Mouse (Mus musculus): ENCODE measurements around the gene Ryr3. TPM values are rescaled to one million over a fixed set of nuclear protein-coding genes. Genes with fewer than 3 reads are reported as not detected.

Gene Ryr3
- 5.8 and 6.2 TPM in 2 replicates for polyA plus RNA-seq (2015; fragmentation: Nextera tagmentation; extraction: Ambion mirVana)

DNA sequence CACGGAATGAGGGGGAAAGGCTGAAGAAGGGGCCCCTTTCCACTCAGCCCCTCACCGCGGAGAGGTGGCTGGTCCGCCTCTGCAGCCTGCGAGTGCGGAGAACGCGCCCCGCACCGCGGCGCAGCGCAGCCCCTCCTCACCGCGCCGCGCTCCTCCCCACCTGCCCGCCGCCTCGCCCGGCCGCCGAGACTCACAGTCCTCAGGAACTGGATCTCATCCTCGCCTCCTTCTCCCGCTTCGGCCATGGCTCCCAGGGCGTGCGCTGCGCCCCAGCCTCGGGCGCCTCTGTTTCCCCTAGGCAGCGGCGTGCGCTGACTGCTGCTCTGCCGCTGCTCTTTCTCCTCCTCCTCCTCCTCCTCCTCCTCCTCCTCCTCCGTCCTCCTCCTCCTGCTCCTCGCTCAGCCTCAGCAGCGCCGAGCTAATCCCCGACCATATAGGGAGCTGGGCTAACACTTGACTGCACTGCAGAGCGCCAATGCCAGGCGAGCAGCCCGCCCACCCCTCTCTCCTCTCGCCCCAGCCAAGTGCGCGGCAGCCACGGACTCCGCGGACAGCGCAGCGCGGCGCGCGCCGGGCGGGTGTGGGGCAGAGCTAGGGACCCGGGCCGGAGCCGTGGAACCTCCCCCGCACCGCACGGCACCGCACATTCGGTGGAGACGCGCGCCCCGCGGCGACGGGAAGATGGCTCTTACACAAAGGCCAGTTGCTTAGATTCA, at the start of gene Ryr3:
Ryr3 (minus strand) TSS at position 351 of the 716 bp plus-strand sequence.
- peak within 1 kb of the TSS; percentile 89 for H3K4me2 ChIP-seq (ENCODE audit: low read length)
- peaks cover 3% of the 10 kb centered on the region; the same call in 1 of the 2 replicates for H3K27me3 ChIP-seq (ENCODE audit: control insufficient read depth, insufficient read depth, low read depth, low read length)
- peak; percentile 98 for ATAC-seq
- H3K4me3 ChIP-seq (ENCODE audit: low read depth, low read length) = peak within 1 kb of the TSS; percentile 72
- H3K27ac ChIP-seq (ENCODE audit: low read length) = peak within 1 kb of the TSS; percentile 91
- no peaks in the 10 kb centered on the region for H3K36me3 ChIP-seq (ENCODE audit: control insufficient read depth, insufficient read depth, low read length)
- H3K4me1 ChIP-seq (ENCODE audit: control insufficient read depth, insufficient read depth, low read length) = peaks cover 4% of the 10 kb centered on the region; the same call in 1 of the 2 replicates
- H3K9ac ChIP-seq (ENCODE audit: low read depth, low read length) = peak within 1 kb of the TSS; percentile 77
- WGBS = 0% methylated on average over 48 of the region's 72 CpGs
- no peaks in the 10 kb centered on the region for H3K9me3 ChIP-seq (replicated peaks; ENCODE audit: control insufficient read depth, low read length, poor library complexity, severe bottlenecking)

DNA sequence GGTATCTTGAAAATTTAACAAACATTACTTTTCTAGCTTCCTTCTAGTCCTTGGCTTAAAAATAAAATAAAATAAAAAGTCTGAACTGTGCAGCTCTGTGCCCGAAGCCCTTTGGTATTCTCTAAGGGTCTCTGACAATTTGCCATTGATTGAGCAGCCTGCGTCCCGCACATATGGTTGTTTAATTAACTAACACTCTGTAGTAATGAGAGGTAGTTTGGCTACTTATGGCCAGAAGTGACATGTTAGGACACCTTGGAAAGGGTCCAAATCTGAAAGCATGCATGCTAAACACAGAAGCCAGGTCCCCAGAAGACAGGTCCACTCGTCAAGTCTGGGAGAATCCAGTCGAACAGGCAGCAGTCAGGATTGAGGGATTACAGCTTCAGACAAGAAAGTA, 22.0 kb upstream of the Ryr3 start:
- 67% methylated on average over 5 of the region's 5 CpGs for WGBS
- H3K4me1 ChIP-seq (ENCODE audit: control insufficient read depth, insufficient read depth, low read length) = no peaks in the 10 kb centered on the region
- no peak for ATAC-seq
- H3K4me2 ChIP-seq (ENCODE audit: low read length) = no peak overlapping the region
- no peak overlapping the region for H3K4me3 ChIP-seq (ENCODE audit: low read depth, low read length)
- no peaks in the 10 kb centered on the region for H3K9me3 ChIP-seq (replicated peaks; ENCODE audit: control insufficient read depth, low read length, poor library complexity, severe bottlenecking)
- H3K27ac ChIP-seq (ENCODE audit: low read length) = no peak overlapping the region
- H3K36me3 ChIP-seq (ENCODE audit: control insufficient read depth, insufficient read depth, low read length) = no peaks in the 10 kb centered on the region
- H3K9ac ChIP-seq (ENCODE audit: low read depth, low read length) = no peak overlapping the region
- no peaks in the 10 kb centered on the region for H3K27me3 ChIP-seq (ENCODE audit: control insufficient read depth, insufficient read depth, low read depth, low read length)

DNA sequence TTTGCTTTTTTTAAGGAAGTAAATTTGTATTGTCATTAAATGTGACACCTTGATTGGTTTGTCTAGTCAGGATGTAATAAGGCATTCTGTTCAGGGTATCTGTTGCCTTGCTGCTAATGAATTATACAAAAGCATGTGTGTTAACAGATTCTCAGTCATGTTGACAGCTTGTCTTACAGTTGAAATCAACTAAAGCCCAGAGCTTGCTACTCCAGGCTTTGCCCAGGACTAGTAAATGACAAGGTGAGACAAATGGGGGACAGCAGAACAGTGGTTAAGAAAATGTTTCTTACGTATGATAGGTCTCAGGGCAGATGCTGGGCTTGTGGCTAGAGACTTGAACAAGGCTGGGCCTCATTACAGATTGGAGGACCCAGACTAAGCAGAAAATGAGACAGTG, 20.1 kb upstream of the Ryr3 start:
- Histone ChIP-seq H3K27ac (ENCODE audit: low read length) (no peak overlapping the region), H3K4me3 (ENCODE audit: low read depth, low read length) (no peak overlapping the region), H3K4me2 (ENCODE audit: low read length) (no peak overlapping the region), H3K9me3 (replicated peaks; ENCODE audit: control insufficient read depth, low read length, poor library complexity, severe bottlenecking) (no peaks in the 10 kb centered on the region), H3K9ac (ENCODE audit: low read depth, low read length) (no peak overlapping the region), H3K27me3 (ENCODE audit: control insufficient read depth, insufficient read depth, low read depth, low read length) (no peaks in the 10 kb centered on the region), H3K36me3 (ENCODE audit: control insufficient read depth, insufficient read depth, low read length) (no peaks in the 10 kb centered on the region), H3K4me1 (ENCODE audit: control insufficient read depth, insufficient read depth, low read length) (no peaks in the 10 kb centered on the region)
- WGBS = 62% methylated on average over 1 of the region's 1 CpGs
- no peak for ATAC-seq

DNA sequence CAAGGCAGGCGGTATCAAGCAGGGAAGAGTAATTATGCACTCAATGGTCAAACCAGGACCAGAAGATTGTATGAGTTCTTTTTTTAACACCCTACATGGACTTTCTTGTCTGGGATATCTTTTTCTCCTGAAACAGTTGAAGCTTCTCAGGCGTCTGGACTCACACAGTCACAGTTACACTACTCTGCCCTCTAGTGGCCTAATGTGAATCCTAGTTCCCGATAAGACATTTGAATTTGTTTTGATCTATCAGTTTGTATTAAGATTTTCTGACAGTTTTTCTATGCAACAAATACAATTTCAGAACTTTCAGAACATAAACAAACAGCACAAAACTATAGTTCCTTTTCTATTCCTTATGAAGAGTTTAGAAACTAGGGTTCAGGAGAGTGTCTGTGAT, 17.7 kb upstream of the Ryr3 start:
- no peaks in the 10 kb centered on the region for H3K27me3 ChIP-seq (ENCODE audit: control insufficient read depth, insufficient read depth, low read depth, low read length)
- 0 out of 2 replicates have a peak, but pooled peaks have one; percentile 66 for ATAC-seq
- H3K4me2 ChIP-seq (ENCODE audit: low read length) = no peak overlapping the region
- no peak overlapping the region for H3K9ac ChIP-seq (ENCODE audit: low read depth, low read length)
- no peak overlapping the region for H3K27ac ChIP-seq (ENCODE audit: low read length)
- H3K9me3 ChIP-seq (replicated peaks; ENCODE audit: control insufficient read depth, low read length, poor library complexity, severe bottlenecking) = no peaks in the 10 kb centered on the region
- H3K36me3 ChIP-seq (ENCODE audit: control insufficient read depth, insufficient read depth, low read length) = no peaks in the 10 kb centered on the region
- no peaks in the 10 kb centered on the region for H3K4me1 ChIP-seq (ENCODE audit: control insufficient read depth, insufficient read depth, low read length)
- WGBS = 23% methylated on average over 3 of the region's 3 CpGs
- no peak overlapping the region for H3K4me3 ChIP-seq (ENCODE audit: low read depth, low read length)

DNA sequence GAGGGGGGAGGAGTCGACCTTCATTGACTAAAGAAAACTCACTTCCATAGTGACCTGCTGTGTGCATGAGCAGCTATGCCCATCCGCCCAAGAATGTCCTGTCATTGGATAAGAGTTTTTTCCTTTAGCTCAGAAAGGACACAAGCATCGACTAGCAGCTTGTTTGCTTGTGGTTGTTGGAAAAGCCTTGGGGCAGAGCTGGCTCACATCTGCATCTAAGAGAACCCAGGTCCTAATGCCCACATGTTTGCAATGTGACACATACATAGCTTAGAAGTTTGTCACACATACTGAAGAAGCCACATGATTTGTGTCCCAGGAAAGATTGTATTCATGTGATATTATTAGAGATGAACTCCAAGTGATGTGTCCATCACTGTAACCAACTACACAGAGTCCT, 16.5 kb upstream of the Ryr3 start:
- H3K9me3 ChIP-seq (replicated peaks; ENCODE audit: control insufficient read depth, low read length, poor library complexity, severe bottlenecking) = no peaks in the 10 kb centered on the region
- H3K4me3 ChIP-seq (ENCODE audit: low read depth, low read length) = no peak overlapping the region
- no peaks in the 10 kb centered on the region for H3K27me3 ChIP-seq (ENCODE audit: control insufficient read depth, insufficient read depth, low read depth, low read length)
- WGBS = 28% methylated on average over 3 of the region's 3 CpGs
- no peaks in the 10 kb centered on the region for H3K36me3 ChIP-seq (ENCODE audit: control insufficient read depth, insufficient read depth, low read length)
- no peak for ATAC-seq
- no peaks in the 10 kb centered on the region for H3K4me1 ChIP-seq (ENCODE audit: control insufficient read depth, insufficient read depth, low read length)
- H3K27ac ChIP-seq (ENCODE audit: low read length) = no peak overlapping the region
- H3K9ac ChIP-seq (ENCODE audit: low read depth, low read length) = no peak overlapping the region
- no peak overlapping the region for H3K4me2 ChIP-seq (ENCODE audit: low read length)

DNA sequence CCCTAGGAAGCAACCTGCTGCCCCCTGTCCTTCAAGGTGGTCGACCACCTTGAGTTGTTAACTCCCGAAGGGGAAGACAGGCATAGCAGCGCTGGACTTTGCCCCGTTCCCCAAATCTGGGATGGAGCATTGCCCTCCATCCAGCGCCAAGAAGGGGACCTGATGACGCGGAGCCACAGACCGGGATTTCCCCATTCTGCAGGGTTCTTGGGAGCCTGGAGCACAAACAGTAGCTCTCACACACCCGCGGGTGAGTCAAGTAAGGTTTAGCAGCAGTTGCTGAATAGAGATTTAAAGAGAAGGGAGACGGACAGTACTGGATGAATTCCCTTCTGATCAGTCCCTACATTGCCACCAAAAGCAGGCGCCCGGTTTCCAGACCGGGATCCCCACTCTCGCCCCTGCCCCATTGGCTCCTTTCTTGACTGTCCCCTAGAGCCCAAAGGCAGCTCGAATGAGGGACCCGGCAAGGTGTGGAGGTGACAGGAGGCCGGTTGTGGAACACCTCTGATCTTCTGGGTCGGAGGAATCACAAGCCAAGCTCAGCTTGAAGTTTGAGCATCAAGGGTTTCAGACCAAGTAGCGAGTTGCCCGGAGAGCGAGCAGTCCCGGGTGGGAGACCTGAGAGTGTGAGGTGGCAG, 671 bp downstream of the Ryr3 start:
- H3K4me1 ChIP-seq (ENCODE audit: control insufficient read depth, insufficient read depth, low read length) = peaks cover 4% of the 10 kb centered on the region; the same call in 1 of the 2 replicates
- no peaks in the 10 kb centered on the region for H3K9me3 ChIP-seq (replicated peaks; ENCODE audit: control insufficient read depth, low read length, poor library complexity, severe bottlenecking)
- peak overlapping the region; percentile 91 for H3K27ac ChIP-seq (ENCODE audit: low read length)
- H3K36me3 ChIP-seq (ENCODE audit: control insufficient read depth, insufficient read depth, low read length) = no peaks in the 10 kb centered on the region
- 3% methylated on average over 23 of the region's 23 CpGs for WGBS
- H3K27me3 ChIP-seq (ENCODE audit: control insufficient read depth, insufficient read depth, low read depth, low read length) = peaks cover 3% of the 10 kb centered on the region; the same call in 1 of the 2 replicates
- peak; percentile 0; the same call in 1 of the 2 replicates for ATAC-seq
- H3K4me3 ChIP-seq (ENCODE audit: low read depth, low read length) = peak overlapping the region; percentile 72
- H3K9ac ChIP-seq (ENCODE audit: low read depth, low read length) = peak overlapping the region; percentile 77
- H3K4me2 ChIP-seq (ENCODE audit: low read length) = peak overlapping the region; percentile 89

DNA sequence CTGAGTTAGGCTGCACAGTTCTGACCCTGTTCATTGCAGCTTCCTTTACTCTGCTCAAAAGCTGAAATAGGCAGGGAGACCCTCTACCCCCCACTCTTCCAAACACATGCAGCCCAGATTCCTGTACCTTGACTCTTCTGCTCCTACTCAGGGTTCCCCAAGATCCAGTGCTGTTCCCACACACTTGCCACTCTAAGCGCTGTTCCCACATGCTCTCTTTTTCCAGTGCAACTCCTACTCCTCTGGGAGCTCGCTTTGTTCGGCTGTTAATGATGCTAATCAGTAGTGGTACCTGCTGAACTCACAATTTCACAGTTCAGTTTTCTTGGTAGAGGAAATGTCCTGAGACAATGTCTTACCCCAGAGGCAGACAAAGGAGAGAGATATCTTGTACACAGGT, 6.9 kb downstream of the Ryr3 start:
- no peak for ATAC-seq
- WGBS = 85% methylated on average over 3 of the region's 3 CpGs

DNA sequence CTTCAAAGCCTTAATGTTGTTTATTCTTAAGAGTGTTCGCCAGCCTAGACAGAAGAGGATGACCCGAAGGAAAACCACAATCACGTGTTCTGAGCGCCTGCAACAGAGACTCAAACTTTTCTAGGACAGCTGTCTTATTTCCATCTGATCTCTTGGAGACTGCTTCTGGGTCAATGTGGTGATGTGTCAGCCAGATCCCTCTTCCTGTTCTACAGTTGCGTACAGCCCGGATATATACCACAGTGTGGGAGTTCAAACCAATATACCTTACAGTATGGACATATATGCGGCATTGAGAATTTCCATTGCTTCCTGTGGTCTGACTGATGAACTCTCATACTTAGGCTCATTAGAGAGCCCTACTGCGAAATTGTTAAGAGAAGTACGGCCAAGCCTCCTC, 7.6 kb downstream of the Ryr3 start:
- Histone ChIP-seq H3K4me1 (ENCODE audit: control insufficient read depth, insufficient read depth, low read length) (no peaks in the 10 kb centered on the region), H3K9ac (ENCODE audit: low read depth, low read length) (no peak overlapping the region), H3K36me3 (ENCODE audit: control insufficient read depth, insufficient read depth, low read length) (no peaks in the 10 kb centered on the region), H3K27ac (ENCODE audit: low read length) (no peak overlapping the region), H3K9me3 (replicated peaks; ENCODE audit: control insufficient read depth, low read length, poor library complexity, severe bottlenecking) (no peaks in the 10 kb centered on the region), H3K4me3 (ENCODE audit: low read depth, low read length) (no peak overlapping the region), H3K27me3 (ENCODE audit: control insufficient read depth, insufficient read depth, low read depth, low read length) (no peaks in the 10 kb centered on the region), H3K4me2 (ENCODE audit: low read length) (no peak overlapping the region)
- ATAC-seq = no peak
- 93% methylated on average over 9 of the region's 9 CpGs for WGBS

More for the DNA sequence above, 6.9 kb downstream of the Ryr3 start:
- Histone ChIP-seq H3K27ac (ENCODE audit: low read length) (no peak overlapping the region), H3K4me3 (ENCODE audit: low read depth, low read length) (no peak overlapping the region), H3K4me1 (ENCODE audit: control insufficient read depth, insufficient read depth, low read length) (no peaks in the 10 kb centered on the region), H3K9me3 (replicated peaks; ENCODE audit: control insufficient read depth, low read length, poor library complexity, severe bottlenecking) (no peaks in the 10 kb centered on the region), H3K4me2 (ENCODE audit: low read length) (no peak overlapping the region), H3K9ac (ENCODE audit: low read depth, low read length) (no peak overlapping the region), H3K27me3 (ENCODE audit: control insufficient read depth, insufficient read depth, low read depth, low read length) (no peaks in the 10 kb centered on the region), H3K36me3 (ENCODE audit: control insufficient read depth, insufficient read depth, low read length) (no peaks in the 10 kb centered on the region)

DNA sequence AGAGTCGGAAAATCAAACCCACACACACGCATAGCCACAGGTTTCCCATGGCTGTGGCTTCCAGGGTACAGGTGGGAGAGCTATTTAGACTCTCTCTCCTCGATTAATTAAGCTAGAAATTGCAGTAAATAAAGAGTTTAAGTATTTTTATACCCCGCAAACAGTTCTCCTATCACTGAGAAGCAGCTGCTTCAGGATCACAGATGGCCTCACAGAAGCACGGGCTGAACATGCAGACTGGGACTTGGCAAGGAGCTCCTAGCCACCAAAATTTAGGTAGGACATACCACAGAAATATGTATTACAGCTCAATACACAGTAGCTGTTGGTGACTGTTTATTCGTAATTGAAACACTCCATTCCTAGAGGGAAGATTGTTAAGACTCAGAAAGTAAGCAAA, 14.0 kb downstream of the Ryr3 start:
- no peak for ATAC-seq
- H3K4me3 ChIP-seq (ENCODE audit: low read depth, low read length) = no peak overlapping the region
- H3K9ac ChIP-seq (ENCODE audit: low read depth, low read length) = no peak overlapping the region
- no peaks in the 10 kb centered on the region for H3K4me1 ChIP-seq (ENCODE audit: control insufficient read depth, insufficient read depth, low read length)
- H3K27me3 ChIP-seq (ENCODE audit: control insufficient read depth, insufficient read depth, low read depth, low read length) = no peaks in the 10 kb centered on the region
- H3K27ac ChIP-seq (ENCODE audit: low read length) = no peak overlapping the region
- H3K9me3 ChIP-seq (replicated peaks; ENCODE audit: control insufficient read depth, low read length, poor library complexity, severe bottlenecking) = no peaks in the 10 kb centered on the region
- H3K36me3 ChIP-seq (ENCODE audit: control insufficient read depth, insufficient read depth, low read length) = no peaks in the 10 kb centered on the region
- 84% methylated on average over 6 of the region's 6 CpGs for WGBS
- no peak overlapping the region for H3K4me2 ChIP-seq (ENCODE audit: low read length)
